Mouse (Mus musculus) left cerebral cortex, adult 6 months (tissue): Measurements from ENCODE around the gene Slc31a1. TPM values are rescaled to one million over a fixed set of nuclear protein-coding genes. Genes with fewer than 3 reads are reported as not detected.

Experiments
- long read RNA-seq, 2 experiments: library from polyadenylated mRNA; unstranded; transcript quantifications; one replicate each; pipeline ENCODE4 v2.0.0; 2019 to 2020
- polyA plus RNA-seq: library from polyadenylated mRNA; unstranded; fragments of <200 nt; fragmentation: Nextera tagmentation; gene quantifications from 2 replicates; pipeline ENCODE4 v1.2.3, GENCODE M21; 2021

Gene Slc31a1
- polyA plus RNA-seq = 10.3 and 11.3 TPM in 2 replicates
- long read RNA-seq, experiment 1, transcript Slc31a1-201 (5 exons, 3,718 nt) = major isoform, 104 of 113 reads
- long read RNA-seq, experiment 1, partial matches to known transcripts = 0 of 113 reads
- long read RNA-seq, experiment 1, other reads (novel, unspliced or antisense) = 9 of 113 reads
- long read RNA-seq, experiment 2, transcript Slc31a1-201 (5 exons, 3,718 nt) = major isoform, 24 of 27 reads
- long read RNA-seq, experiment 2, partial matches to known transcripts = 1 of 27 reads
- long read RNA-seq, experiment 2, other reads (novel, unspliced or antisense) = 2 of 27 reads

DNA sequence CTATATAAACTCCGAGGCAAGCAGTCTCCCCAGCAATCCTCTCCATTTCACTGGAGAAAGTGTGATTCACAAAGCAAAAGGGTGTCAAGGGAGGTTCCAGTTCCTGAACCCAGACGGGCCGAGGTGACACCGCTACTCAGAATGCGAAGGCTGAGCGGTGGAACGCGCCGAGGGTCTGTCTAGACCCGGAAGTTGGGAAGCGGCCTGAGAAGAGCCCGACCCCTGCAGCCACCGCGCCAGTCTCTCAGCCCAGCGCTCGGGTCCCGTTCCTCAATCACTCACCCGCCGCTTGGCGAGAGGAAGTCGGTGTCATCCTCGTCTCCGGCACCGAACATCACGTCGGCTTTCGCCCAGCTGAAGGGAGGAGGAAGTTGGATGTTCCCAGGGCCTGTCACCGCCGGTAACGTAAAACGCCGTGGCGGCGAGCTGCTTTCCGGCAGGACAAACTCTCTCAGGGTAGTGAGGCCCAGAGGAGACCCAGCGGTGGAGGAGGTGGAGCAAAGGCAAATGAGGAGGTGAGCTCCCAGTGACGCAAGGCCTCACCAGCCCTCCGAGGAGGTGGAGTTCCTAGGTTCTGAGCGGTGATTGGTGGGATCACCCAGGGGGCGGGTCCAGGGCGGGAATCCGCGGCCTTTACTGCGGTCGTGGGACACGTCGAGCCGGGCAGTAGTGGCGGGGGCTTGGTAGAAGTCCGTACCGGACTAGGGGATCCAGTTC is at the start of gene Slc31a1, which contains the start of gene Fkbp15:
Slc31a1 (plus strand) TSS at position 640 of the 717 bp plus-strand sequence.
Fkbp15 (minus strand) TSS at position 461 of the 717 bp plus-strand sequence.

DNA sequence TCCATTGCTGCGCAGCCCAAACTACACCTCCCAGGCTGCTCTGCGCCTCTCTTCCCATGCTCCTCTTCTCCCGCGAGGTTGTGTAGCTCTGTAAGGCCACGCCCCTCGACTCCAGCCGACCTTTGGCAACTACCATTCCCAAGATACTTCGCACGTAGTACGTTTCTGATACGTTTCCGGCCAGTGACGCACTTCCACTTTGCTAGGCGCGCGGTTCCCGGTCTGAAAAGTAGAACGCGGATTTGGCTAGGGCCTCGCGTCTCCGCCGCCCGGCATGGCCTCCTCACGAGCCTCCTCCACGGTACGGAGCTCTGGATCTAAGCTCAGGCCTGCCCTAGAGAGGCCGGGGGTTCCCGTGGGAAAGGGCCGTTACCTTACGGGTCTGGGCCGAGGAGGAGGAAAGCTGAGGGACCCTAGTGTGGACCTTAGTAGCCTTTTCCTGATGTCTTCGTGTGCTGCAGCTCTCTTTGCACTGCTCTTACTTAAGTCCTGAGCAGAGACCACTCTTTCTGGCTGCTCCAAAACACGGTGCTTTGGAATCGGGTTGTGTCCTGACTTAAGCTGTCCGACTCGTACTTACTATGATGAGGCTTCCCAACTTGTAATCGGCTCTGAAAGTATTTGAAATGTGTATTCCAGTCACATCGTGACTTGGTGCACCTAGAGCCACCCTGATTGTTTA is 48.2 kb downstream of the Slc31a1 start, which contains the start of the genes Cdc26 and Prpf4:
Cdc26 (minus strand) TSS at position 42 of the 682 bp plus-strand sequence.
Prpf4 (plus strand) TSS at position 197 of the 682 bp plus-strand sequence.

GRCm38 (mm10) chr4:62435081-62435480 is 74.6 kb downstream of the Slc31a1 start, which contains the start of gene Rnf183:
Gene Rnf183, minus strand, starts transcription at chr4:62435252.

Other genes with a start within 250 kb of the Slc31a1 start
- not detected in 2 replicates for gene Mup21, start 209.9 kb upstream of the Slc31a1 start, polyA plus RNA-seq
- gene Zfp37, start 129.7 kb upstream of the Slc31a1 start, polyA plus RNA-seq = 12.5 and 15.3 TPM in 2 replicates
- 4.7 and 6.1 TPM in 2 replicates for gene Slc31a2, start 98.2 kb upstream of the Slc31a1 start, polyA plus RNA-seq
- gene Fkbp15, start 179 bp upstream of the Slc31a1 start, polyA plus RNA-seq = 9.1 and 11.4 TPM in 2 replicates
- 49.7 and 58.2 TPM in 2 replicates for gene Cdc26, start 47.9 kb downstream of the Slc31a1 start, polyA plus RNA-seq
- gene Prpf4, start 48.1 kb downstream of the Slc31a1 start, polyA plus RNA-seq = 3.4 and 3.8 TPM in 2 replicates
- not detected in 2 replicates for gene Rnf183, start 74.5 kb downstream of the Slc31a1 start, polyA plus RNA-seq
- gene Wdr31, start 110.2 kb downstream of the Slc31a1 start, polyA plus RNA-seq = 9.1 and 10.6 TPM in 2 replicates
- gene Bspry, start 119.3 kb downstream of the Slc31a1 start, polyA plus RNA-seq = 0.09 and 0.31 TPM in 2 replicates
- 13.4 and 17.7 TPM in 2 replicates for gene Hdhd3, start 142.7 kb downstream of the Slc31a1 start, polyA plus RNA-seq
- gene Alad, start 159.2 kb downstream of the Slc31a1 start, polyA plus RNA-seq = 67.7 and 74.4 TPM in 2 replicates
- gene Pole3, start 164.3 kb downstream of the Slc31a1 start, polyA plus RNA-seq = 10.8 and 13.4 TPM in 2 replicates
- 0.14 and 0.15 TPM in 2 replicates for gene 4933430I17Rik, start 164.6 kb downstream of the Slc31a1 start, polyA plus RNA-seq
- gene Rgs3, start 199.1 kb downstream of the Slc31a1 start, polyA plus RNA-seq = 19.0 and 22.6 TPM in 2 replicates